Mouse (Mus musculus) kidney, embryonic 15.5 days (tissue): ENCODE measurements around the gene Sapcd1. TPM values are rescaled to one million over a fixed set of nuclear protein-coding genes. Genes with fewer than 3 reads are reported as not detected.
"Not testable (repeated sequence)": the region's sequence is repeated elsewhere in the genome, so short reads cannot be mapped to it uniquely, and the experiment has no call there.

Experiments used
- ATAC-seq: fragments of 200-750 bp; cut with Nextera tagmentation; replicated peaks from 2 replicates; pipeline ENCODE4 v1.8.0; 2017; ENCODE audit warnings: moderate TSS enrichment; ENCODE audit not compliant: low FRiP score
- H3K27ac ChIP-seq: fragments of 300-500 bp; sonication (generic); 2 replicates; pipeline ENCODE4 v1.5.1; 2015; ENCODE audit warnings: mild to moderate bottlenecking, inconsistent platforms
- H3K27me3 ChIP-seq: fragments of 300-500 bp; sonication (generic); 2 replicates; pipeline ENCODE4 v1.6.1; 2015; ENCODE audit warnings: inconsistent platforms
- H3K36me3 ChIP-seq: fragments of 300-500 bp; sonication (generic); 2 replicates; pipeline ENCODE4 v1.6.1; 2015; ENCODE audit warnings: inconsistent platforms
- H3K4me1 ChIP-seq: fragments of 300-500 bp; sonication (generic); 2 replicates; pipeline ENCODE4 v1.6.1; 2015; ENCODE audit warnings: inconsistent platforms
- H3K4me2 ChIP-seq: fragments of 300-500 bp; sonication (generic); 2 replicates; pipeline ENCODE4 v1.6.1; 2015; ENCODE audit warnings: moderate library complexity, mild to moderate bottlenecking, inconsistent platforms
- H3K4me3 ChIP-seq: fragments of 300-500 bp; sonication (generic); replicated peaks from 2 replicates; pipeline ENCODE4 v1.5.1; 2015; ENCODE audit warnings: mild to moderate bottlenecking, inconsistent platforms
- H3K9ac ChIP-seq: fragments of 300-500 bp; sonication (generic); 2 replicates; pipeline ENCODE4 v1.6.1; 2015; ENCODE audit warnings: mild to moderate bottlenecking, inconsistent platforms
- H3K9me3 ChIP-seq: fragments of 300-500 bp; sonication (generic); replicated peaks from 2 replicates; pipeline ENCODE4 v1.6.1; 2016; ENCODE audit warnings: inconsistent platforms
- WGBS: fragments of 180-500 bp; shearing (Covaris S2); methylation state at CpG from one replicate; pipeline ENCODE4 v1.1.7; 2015; ENCODE audit warnings: mixed read lengths; 5-methylcytosine and 5-hydroxymethylcytosine counted together
- polyA plus RNA-seq: library from polyadenylated mRNA; unstranded; fragments of >200 nt; fragmentation: Nextera tagmentation; extraction: Ambion mirVana; gene quantifications from 2 replicates; pipeline ENCODE4 v1.2.1, GENCODE M21; 2015

Gene Sapcd1
- polyA plus RNA-seq, 1 experiment from 2014 or later: 6.8 TPM

DNA sequence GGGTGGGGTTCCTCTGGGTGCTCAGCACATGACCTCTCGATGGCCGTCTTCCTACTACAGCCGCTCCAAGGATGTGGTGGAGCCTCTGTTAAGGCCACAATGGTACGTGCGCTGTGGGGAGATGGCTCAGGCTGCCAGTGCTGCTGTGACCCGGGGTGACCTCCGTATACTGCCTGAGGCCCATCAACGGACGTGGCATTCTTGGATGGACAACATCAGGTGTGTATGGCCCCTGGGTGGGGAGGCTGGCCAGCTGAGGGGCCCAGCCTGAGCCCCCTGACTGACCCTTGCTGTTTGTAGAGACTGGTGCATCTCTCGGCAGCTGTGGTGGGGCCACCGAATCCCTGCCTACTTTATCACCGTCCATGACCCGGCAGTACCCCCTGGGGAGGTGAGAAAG lies 15.4 kb downstream of the Sapcd1 start:
- H3K4me1 ChIP-seq: peaks cover 10% of the 10 kb centered on the region
- H3K9ac ChIP-seq: no peak overlapping the region
- H3K27ac ChIP-seq: no peak overlapping the region
- H3K36me3 ChIP-seq: peaks cover 98% of the 10 kb centered on the region
- no peak overlapping the region for H3K4me2 ChIP-seq
- H3K9me3 ChIP-seq: no peaks in the 10 kb centered on the region
- no peak for ATAC-seq
- 83% methylated on average over 13 of the region's 13 CpGs for WGBS
- no peak overlapping the region for H3K4me3 ChIP-seq
- H3K27me3 ChIP-seq: no peaks in the 10 kb centered on the region

DNA sequence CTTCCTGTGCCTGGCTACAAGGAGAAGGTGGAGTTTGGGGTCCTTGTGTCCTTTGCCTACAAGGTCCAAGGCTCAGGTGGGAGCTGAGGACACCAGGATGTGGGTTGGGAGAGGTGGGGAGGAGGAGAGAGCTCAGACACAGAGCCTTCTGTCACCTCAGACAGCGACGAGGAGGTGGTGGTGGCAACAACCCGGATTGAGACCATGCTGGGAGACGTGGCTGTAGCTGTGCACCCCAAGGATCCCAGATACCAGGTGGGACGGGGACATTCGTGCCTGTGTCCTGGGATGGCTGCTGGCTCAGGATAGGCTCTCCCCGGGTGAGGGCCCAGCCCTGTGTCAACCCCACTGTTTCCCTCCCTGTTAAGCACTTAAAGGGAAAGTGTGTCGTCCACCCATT lies 16.4 kb downstream of the Sapcd1 start:
- Histone ChIP-seq H3K9ac (no peak overlapping the region), H3K27ac (no peak overlapping the region), H3K4me2 (no peak overlapping the region), H3K4me3 (no peak overlapping the region), H3K9me3 (no peaks in the 10 kb centered on the region), H3K4me1 (peaks cover 6% of the 10 kb centered on the region), H3K36me3 (peaks cover 100% of the 10 kb centered on the region), H3K27me3 (no peaks in the 10 kb centered on the region)
- WGBS: 95% methylated on average over 8 of the region's 8 CpGs
- no peak for ATAC-seq

DNA sequence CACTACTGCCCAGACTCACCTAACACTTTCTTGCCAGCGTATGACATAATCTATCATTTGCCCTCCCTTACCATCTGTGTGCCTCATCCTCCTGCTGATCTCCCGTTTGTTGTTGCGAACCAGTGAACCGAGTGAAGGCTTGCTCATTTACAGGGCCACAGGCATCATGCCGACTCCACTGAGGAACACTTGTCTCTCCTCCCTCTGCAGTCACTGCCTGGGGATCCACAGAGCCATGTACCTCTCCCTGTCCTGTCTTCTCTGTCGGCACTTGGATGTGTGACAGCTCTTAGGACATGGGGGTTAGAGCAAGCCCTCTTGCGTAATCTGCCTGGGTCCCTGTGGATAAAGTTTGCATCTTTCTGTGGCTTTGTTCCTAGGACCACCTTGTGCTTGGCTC lies 18.2 kb downstream of the Sapcd1 start:
- Histone ChIP-seq H3K27me3 (no peaks in the 10 kb centered on the region), H3K4me2 (no peak overlapping the region), H3K36me3 (peaks cover 98% of the 10 kb centered on the region), H3K9me3 (no peaks in the 10 kb centered on the region), H3K9ac (no peak overlapping the region), H3K4me3 (no peak overlapping the region), H3K4me1 (no peaks in the 10 kb centered on the region), H3K27ac (no peak overlapping the region)
- no peak for ATAC-seq
- 78% methylated on average over 7 of the region's 7 CpGs for WGBS

DNA sequence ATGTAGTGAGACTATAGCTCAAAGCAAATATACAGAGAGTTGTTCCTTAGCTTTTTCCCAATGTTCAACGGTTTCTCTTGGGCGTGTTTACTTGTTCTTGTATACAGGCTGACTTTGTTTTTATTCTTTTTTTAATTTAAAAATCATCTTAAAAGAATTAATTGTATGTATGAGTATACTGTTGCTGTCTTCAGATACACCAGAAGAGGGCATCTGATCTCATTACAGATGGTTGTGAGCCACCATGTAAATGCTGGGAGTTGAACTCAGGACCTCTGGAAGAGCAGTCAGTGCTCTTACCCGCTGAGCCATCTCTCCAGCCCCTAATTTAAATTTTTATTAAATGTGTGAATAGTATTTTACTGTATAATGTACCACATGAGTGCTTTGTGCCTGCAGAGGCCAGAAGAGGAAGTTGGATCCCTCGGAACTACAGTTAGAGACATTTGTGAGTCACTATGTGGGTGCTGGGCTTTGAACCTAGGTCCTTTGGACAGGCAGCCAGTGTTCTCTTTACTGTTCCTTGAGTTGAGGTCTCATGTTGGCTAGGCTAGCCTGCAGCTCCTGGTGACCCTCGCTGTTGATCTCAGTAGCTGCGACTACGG lies 20.3 kb downstream of the Sapcd1 start:
- Histone ChIP-seq H3K4me2 (no peak overlapping the region), H3K9me3 (no peaks in the 10 kb centered on the region), H3K27ac (no peak overlapping the region), H3K36me3 (peaks cover 85% of the 10 kb centered on the region), H3K4me1 (peaks cover 13% of the 10 kb centered on the region), H3K9ac (no peak overlapping the region), H3K27me3 (no peaks in the 10 kb centered on the region), H3K4me3 (no peak overlapping the region)
- 97% methylated on average over 7 of the region's 7 CpGs for WGBS
- ATAC-seq: no peak

DNA sequence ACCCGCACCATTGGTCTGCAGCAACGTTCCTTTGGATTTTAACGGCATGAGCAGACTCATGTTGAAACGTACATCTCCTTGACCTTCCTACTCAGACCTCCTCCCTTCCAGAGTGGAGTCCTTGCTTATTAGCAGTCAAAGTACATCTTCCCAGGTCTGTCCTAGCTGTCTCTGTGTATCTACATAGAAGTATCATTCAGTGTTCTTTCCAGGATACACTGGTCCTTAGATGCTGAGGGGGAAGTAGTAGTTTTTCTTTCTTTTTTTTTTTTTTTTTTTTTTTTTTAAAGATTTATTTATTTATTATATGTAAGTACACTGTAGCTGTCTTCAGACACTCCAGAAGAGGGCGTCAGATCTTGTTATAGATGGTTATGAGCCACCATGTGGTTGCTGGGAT lies 21.9 kb downstream of the Sapcd1 start:
- Histone ChIP-seq H3K36me3 (peaks cover 69% of the 10 kb centered on the region), H3K4me1 (peaks cover 20% of the 10 kb centered on the region)
- not testable (repeated sequence) for H3K4me2 ChIP-seq, ATAC-seq, H3K9me3 ChIP-seq, H3K9ac ChIP-seq, H3K27ac ChIP-seq, H3K27me3 ChIP-seq, H3K4me3 ChIP-seq
- WGBS: 91% methylated on average over 5 of the region's 5 CpGs

DNA sequence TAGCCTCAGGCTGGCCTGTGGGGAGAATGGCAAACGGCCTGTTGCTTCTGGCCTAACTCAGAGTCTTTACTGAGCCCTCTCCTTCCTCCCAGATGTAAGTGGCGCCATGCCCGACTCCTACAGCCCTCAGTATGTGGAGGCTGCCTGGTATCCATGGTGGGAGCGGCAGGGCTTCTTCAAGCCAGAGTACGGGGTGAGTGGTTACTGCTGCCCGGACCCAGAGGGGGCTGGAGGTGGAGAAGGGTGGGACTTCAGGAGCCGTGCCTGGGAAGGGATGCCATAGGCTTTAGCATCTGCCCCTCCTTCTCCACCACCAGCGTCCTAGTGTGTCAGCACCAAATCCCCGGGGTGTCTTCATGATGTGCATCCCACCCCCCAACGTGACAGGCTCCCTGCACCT lies 22.7 kb downstream of the Sapcd1 start:
- 93% methylated on average over 10 of the region's 10 CpGs for WGBS
- no peak for ATAC-seq
- peaks cover 62% of the 10 kb centered on the region for H3K36me3 ChIP-seq
- no peak overlapping the region for H3K27ac ChIP-seq
- no peak overlapping the region for H3K4me2 ChIP-seq
- H3K4me3 ChIP-seq: no peak overlapping the region
- no peaks in the 10 kb centered on the region for H3K27me3 ChIP-seq
- no peaks in the 10 kb centered on the region for H3K9me3 ChIP-seq
- H3K9ac ChIP-seq: no peak overlapping the region
- peaks cover 20% of the 10 kb centered on the region for H3K4me1 ChIP-seq

DNA sequence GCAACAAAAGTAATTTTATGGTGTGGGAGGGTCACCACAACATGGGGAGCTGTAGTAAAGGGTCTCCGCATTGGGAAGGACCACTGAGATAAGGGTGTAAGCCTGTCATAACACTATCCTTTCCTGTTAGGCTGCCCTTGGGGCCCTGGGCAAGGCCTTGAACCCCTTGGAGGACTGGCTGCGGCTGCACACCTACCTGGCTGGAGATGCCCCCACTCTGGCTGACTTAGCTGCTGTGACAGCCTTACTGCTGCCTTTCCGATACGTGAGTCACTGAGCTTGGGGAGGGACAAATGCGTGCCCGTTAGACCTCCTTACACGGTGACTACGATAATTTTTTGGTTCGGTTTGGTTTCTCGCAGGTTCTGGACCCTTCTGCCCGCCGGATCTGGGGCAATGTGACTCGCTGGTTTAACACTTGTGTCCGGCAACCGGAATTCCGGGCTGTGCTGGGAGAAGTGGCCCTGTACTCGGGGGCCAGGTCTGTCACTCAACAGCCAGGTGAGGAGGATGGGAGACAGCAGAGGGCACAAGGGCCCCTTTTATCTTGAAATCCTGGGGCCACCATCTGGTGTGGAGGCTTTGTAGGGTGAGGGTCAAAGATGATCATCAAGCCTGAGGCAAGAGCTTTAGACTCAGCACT lies 23.6 kb downstream of the Sapcd1 start:
- no peak overlapping the region for H3K4me2 ChIP-seq
- peaks cover 52% of the 10 kb centered on the region for H3K36me3 ChIP-seq
- no peaks in the 10 kb centered on the region for H3K27me3 ChIP-seq
- H3K27ac ChIP-seq: no peak overlapping the region
- H3K4me3 ChIP-seq: no peak overlapping the region
- WGBS: 92% methylated on average over 17 of the region's 17 CpGs
- no peak for ATAC-seq
- no peaks in the 10 kb centered on the region for H3K9me3 ChIP-seq
- 0 out of 2 replicates have a peak overlapping the region, but pooled peaks have one; percentile 0 for H3K9ac ChIP-seq
- H3K4me1 ChIP-seq: peaks cover 29% of the 10 kb centered on the region

DNA sequence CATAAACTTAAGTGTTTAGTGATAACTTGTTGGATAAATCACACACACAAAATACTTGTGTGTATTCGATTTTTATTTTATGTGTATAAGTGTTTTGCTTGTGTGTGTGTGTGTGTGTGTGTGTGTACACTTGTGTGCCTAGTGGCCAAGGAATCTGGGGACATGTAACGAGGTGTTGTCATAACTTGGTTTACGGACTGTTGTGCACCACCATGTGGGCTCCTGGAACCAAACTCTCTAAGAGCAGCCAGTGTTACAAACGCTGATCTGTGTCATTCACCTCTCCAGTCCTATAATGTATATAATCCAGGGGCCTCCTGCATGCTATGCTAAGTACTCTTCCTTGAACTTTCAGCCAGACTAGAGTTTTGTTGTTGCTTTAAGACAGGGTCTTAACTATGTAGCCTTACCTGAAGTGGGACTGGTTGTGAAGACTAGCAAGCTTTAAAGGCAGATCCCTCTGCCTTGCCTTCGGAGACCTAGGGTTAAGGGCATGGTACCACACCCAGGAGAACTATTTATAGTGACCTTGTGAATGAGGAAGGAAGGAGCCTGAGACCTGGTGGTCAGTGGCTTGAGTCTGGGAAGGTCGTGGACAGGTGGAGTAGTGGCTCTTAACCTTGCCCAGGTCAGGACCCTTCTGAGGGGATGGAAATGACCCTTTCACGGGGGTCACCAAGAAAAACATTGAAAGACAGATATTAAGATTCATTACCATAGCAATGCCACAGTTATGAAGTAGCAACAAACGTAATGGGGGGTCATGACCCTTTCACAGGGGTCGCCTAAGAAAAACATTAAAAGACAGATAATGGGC lies 24.6 kb downstream of the Sapcd1 start:
- ATAC-seq: no peak
- H3K27me3 ChIP-seq: no peaks in the 10 kb centered on the region
- no peaks in the 10 kb centered on the region for H3K9me3 ChIP-seq
- peak overlapping the region; percentile 96 for H3K4me2 ChIP-seq
- peaks cover 38% of the 10 kb centered on the region for H3K4me1 ChIP-seq
- WGBS: 44% methylated on average over 9 of the region's 9 CpGs
- peaks cover 51% of the 10 kb centered on the region for H3K36me3 ChIP-seq
- H3K4me3 ChIP-seq: peak overlapping the region; percentile 82
- no peak overlapping the region for H3K27ac ChIP-seq
- peak overlapping the region; percentile 95 for H3K9ac ChIP-seq

DNA sequence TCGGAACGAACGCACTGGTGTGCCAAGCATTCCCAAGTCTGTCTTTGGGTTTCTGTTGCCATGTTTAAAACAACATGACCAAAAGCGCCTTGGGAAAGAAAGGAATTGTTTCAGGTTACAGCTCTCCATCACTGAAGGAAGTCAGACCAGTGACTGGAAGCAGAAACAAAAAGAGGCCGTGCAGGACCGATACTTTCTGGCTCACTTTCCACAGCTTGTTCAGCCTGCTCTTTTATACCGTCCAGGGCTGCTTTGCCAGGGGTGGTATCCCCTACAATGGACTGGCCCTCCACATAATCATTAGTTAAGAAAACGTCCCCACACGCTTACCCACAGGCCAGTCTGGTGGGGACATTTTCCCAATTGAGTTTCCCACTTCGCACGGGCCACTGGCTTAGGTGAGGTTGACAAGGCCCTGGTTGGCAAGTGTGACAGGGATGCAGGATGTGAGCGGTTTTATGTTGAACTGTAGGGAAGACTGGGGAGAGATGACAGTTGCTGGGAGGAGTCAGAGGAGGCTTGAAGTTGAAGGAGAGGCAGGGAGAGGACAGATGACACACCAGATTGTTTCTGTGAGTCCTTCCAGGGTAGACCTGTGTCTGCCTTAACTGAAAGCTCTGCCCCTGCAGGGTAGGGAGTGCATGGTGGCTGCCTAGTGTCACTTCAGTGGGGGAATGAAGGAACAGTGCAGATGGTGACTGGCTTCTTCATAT lies 25.5 kb downstream of the Sapcd1 start:
- peaks cover 51% of the 10 kb centered on the region for H3K36me3 ChIP-seq

DNA sequence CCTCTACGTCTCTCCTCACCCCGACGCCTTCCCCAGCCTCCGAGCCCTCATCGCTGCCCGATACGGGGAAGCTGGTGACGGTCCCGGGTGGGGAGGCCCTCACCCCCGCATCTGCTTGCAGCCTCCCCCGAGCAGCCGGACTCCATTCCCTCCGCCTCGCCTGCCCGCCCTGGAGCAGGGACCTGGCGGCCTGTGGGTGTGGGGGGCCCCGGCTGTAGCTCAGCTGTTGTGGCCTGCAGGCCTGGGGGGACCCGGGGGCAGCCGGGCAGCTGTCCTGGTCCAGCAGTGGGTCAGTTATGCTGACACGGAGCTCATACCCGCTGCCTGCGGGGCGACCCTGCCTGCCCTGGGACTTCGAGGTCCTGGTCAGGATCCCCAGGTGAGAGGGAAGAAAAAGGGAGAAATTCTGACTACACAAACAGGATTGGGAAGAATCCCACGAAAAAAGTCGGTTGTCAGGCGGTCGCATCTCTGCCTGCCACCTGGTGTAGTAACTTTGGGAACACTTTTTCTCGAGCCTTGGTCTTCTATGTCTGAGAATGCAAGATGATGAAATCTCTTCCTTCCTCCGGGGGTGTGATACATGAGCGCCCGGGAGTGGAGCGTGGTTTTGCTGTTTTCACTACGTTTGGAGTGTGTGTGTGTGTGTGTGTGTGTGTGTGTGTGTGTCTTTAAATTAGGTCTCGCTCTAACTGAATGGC lies 26.2 kb downstream of the Sapcd1 start:
- Histone ChIP-seq H3K27ac (peak overlapping the region; percentile 99), H3K4me3 (peak overlapping the region; percentile 82), H3K4me1 (peaks cover 48% of the 10 kb centered on the region), H3K9me3 (no peaks in the 10 kb centered on the region), H3K9ac (peak overlapping the region; percentile 95), H3K36me3 (peaks cover 51% of the 10 kb centered on the region), H3K27me3 (no peaks in the 10 kb centered on the region), H3K4me2 (peak overlapping the region; percentile 96)
- no peak; the same call in 1 of the 2 replicates for ATAC-seq
- under 1% methylated on average over 35 of the region's 35 CpGs for WGBS

More for the DNA sequence above, 25.5 kb downstream of the Sapcd1 start:
- no peaks in the 10 kb centered on the region for H3K9me3 ChIP-seq
- peak overlapping the region; percentile 82 for H3K4me3 ChIP-seq
- peaks cover 41% of the 10 kb centered on the region for H3K4me1 ChIP-seq
- ATAC-seq: no peak
- H3K4me2 ChIP-seq: peak overlapping the region; percentile 96
- peak overlapping the region; percentile 99 for H3K27ac ChIP-seq
- no peaks in the 10 kb centered on the region for H3K27me3 ChIP-seq
- peak overlapping the region; percentile 95 for H3K9ac ChIP-seq
- 4% methylated on average over 12 of the region's 12 CpGs for WGBS

DNA sequence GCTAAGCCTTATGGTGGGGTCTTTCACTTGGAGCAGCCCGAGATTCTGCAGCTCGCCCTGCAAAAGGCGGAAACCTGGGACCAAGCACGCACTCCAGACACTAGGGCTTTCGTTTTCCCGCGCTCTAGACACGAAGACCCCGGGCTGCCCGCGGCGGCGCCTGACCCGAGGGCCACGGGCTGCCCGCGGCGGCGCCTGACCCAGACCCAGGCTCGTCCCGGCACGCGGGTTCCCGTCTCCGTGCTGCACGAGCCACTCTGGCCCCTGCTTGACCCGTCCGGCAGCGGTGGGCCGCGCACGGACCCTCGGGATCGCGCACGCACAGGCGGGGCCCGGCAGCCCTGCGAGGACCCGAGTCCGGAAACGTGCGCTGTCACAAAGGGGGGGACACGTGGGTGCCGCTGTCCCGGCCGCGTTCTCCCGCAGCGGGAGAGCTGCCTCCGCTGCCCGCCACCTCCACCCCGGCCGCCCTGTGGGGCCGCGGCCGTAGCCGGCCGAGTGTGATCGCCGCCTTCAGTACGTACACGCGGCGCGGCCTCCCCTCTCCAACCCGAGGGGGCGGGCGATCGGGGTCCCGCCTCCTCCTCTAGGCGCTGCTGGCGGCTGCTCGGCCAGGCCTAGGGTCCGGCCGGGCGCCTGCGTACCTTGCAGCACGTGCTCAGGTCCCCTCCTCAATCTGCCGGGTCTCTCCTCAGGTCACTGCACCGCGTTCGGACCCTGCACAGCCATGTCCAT lies 26.9 kb downstream of the Sapcd1 start, which contains the start of gene Vars:
Gene Vars, plus strand, starts transcription at position 271 of the 735 bp plus-strand sequence.
- ATAC-seq: peak; percentile 94
- WGBS: under 1% methylated on average over 80 of the region's 83 CpGs
- Histone ChIP-seq H3K4me2 (peak within 1 kb of the TSS; percentile 96), H3K36me3 (peaks cover 50% of the 10 kb centered on the region), H3K27ac (peak within 1 kb of the TSS; percentile 99), H3K4me3 (peak within 1 kb of the TSS; percentile 82), H3K9me3 (no peaks in the 10 kb centered on the region), H3K27me3 (no peaks in the 10 kb centered on the region), H3K4me1 (peaks cover 51% of the 10 kb centered on the region), H3K9ac (peak within 1 kb of the TSS; percentile 95)
